Mouse (Mus musculus): ENCODE measurements around the gene Dpf1. TPM values are rescaled to one million over a fixed set of nuclear protein-coding genes. Genes with fewer than 3 reads are reported as not detected.

The Dpf1 gene
- total and polyA plus RNA-seq, 2 experiments from 2014 or later = 0.61 TPM; not detected in 1

- Histone ChIP-seq H3K27ac (ENCODE audit: low read depth) (peak overlapping the region; percentile 64), H3K9ac (replicated peaks; ENCODE audit: low read depth, low read length) (no peak overlapping the region), H3K4me3 (ENCODE audit: low read depth, low read length) (no peak overlapping the region), H3K4me2 (ENCODE audit: low read depth, low read length) (peak overlapping the region; percentile 22; the same call in 1 of the 2 replicates), H3K9me3 (replicated peaks; ENCODE audit: control insufficient read depth, low read length) (no peaks in the 10 kb centered on the region), H3K4me1 (ENCODE audit: control insufficient read depth, insufficient read depth) (peaks cover 15% of the 10 kb centered on the region; the same call in 1 of the 2 replicates), H3K36me3 (replicated peaks; ENCODE audit: control insufficient read depth, insufficient read depth, low read length) (no peaks in the 10 kb centered on the region), H3K27me3 (ENCODE audit: control insufficient read depth, insufficient read depth, low read length) (0 out of 2 replicates have a peak, but pooled peaks cover 1% of the 10 kb centered on the region)
- peak; percentile 41 for DNase-seq (ENCODE audit: low spot score)
- TF ChIP-seq CTCF (IDR thresholded peaks at IDR 0.05; ENCODE audit: low read depth) (no peak), EP300 (IDR thresholded peaks at IDR 0.05; ENCODE audit: low read depth) (no peak)
- ATAC-seq (ENCODE audit: insufficient read depth, low read depth) = peak; percentile 4; the same call in 1 of the 2 replicates
- 28% methylated on average over 8 of the region's 8 CpGs for WGBS
Measured at GRCm38 (mm10) chr7:29292458-29293098, 11.2 kb upstream of the Dpf1 start.

- Histone ChIP-seq H3K27me3 (ENCODE audit: control insufficient read depth, insufficient read depth, low read length) (peaks cover 9% of the 10 kb centered on the region; the same call in 1 of the 2 replicates), H3K9ac (replicated peaks; ENCODE audit: low read depth, low read length) (no peak overlapping the region), H3K4me1 (ENCODE audit: control insufficient read depth, insufficient read depth) (peaks cover 15% of the 10 kb centered on the region; the same call in 1 of the 2 replicates), H3K27ac (ENCODE audit: low read depth) (peak overlapping the region; percentile 64), H3K4me3 (ENCODE audit: low read depth, low read length) (no peak overlapping the region), H3K9me3 (replicated peaks; ENCODE audit: control insufficient read depth, low read length) (no peaks in the 10 kb centered on the region), H3K4me2 (ENCODE audit: low read depth, low read length) (no peak overlapping the region), H3K36me3 (replicated peaks; ENCODE audit: control insufficient read depth, insufficient read depth, low read length) (no peaks in the 10 kb centered on the region)
- WGBS = 52% methylated on average over 19 of the region's 19 CpGs
- TF ChIP-seq CTCF (IDR thresholded peaks at IDR 0.05; ENCODE audit: low read depth) = no peak
- 0 out of 2 replicates have a peak, but pooled peaks have one; percentile 36 for TF ChIP-seq EP300 (IDR thresholded peaks at IDR 0.05; ENCODE audit: low read depth)
- ATAC-seq (ENCODE audit: insufficient read depth, low read depth) = peak; percentile 39
- DNase-seq (ENCODE audit: low spot score) = peak; percentile 28
Measured at GRCm38 (mm10) chr7:29293131-29294065, 10.4 kb upstream of the Dpf1 start.

GRCm38 (mm10) chr7:29294111-29294761 lies 9.5 kb upstream of the Dpf1 start:
- WGBS = 79% methylated on average over 13 of the region's 13 CpGs
- Histone ChIP-seq H3K4me3 (ENCODE audit: low read depth, low read length) (no peak overlapping the region), H3K27ac (ENCODE audit: low read depth) (no peak overlapping the region), H3K9ac (replicated peaks; ENCODE audit: low read depth, low read length) (no peak overlapping the region), H3K4me1 (ENCODE audit: control insufficient read depth, insufficient read depth) (peaks cover 9% of the 10 kb centered on the region; the same call in 1 of the 2 replicates), H3K4me2 (ENCODE audit: low read depth, low read length) (no peak overlapping the region), H3K9me3 (replicated peaks; ENCODE audit: control insufficient read depth, low read length) (no peaks in the 10 kb centered on the region), H3K27me3 (ENCODE audit: control insufficient read depth, insufficient read depth, low read length) (peaks cover 10% of the 10 kb centered on the region; the same call in 1 of the 2 replicates), H3K36me3 (replicated peaks; ENCODE audit: control insufficient read depth, insufficient read depth, low read length) (no peaks in the 10 kb centered on the region)
- no peak for ATAC-seq (ENCODE audit: insufficient read depth, low read depth)
- no peak for DNase-seq (ENCODE audit: low spot score)
- no peak for TF ChIP-seq CTCF (IDR thresholded peaks at IDR 0.05; ENCODE audit: low read depth)
- no peak for TF ChIP-seq EP300 (IDR thresholded peaks at IDR 0.05; ENCODE audit: low read depth)

GRCm38 (mm10) chr7:29295861-29296647 lies 7.7 kb upstream of the Dpf1 start:
- ATAC-seq (ENCODE audit: insufficient read depth, low read depth) = no peak
- no peak overlapping the region for H3K4me3 ChIP-seq (ENCODE audit: low read depth, low read length)
- H3K9me3 ChIP-seq (replicated peaks; ENCODE audit: control insufficient read depth, low read length) = no peaks in the 10 kb centered on the region
- DNase-seq (ENCODE audit: low spot score) = no peak
- H3K4me1 ChIP-seq (ENCODE audit: control insufficient read depth, insufficient read depth) = peaks cover 9% of the 10 kb centered on the region; the same call in 1 of the 2 replicates
- TF ChIP-seq EP300 (IDR thresholded peaks at IDR 0.05; ENCODE audit: low read depth) (no peak), CTCF (IDR thresholded peaks at IDR 0.05; ENCODE audit: low read depth) (no peak)
- H3K27ac ChIP-seq (ENCODE audit: low read depth) = no peak overlapping the region
- no peak overlapping the region for H3K4me2 ChIP-seq (ENCODE audit: low read depth, low read length)
- no peak overlapping the region for H3K9ac ChIP-seq (replicated peaks; ENCODE audit: low read depth, low read length)
- peaks cover 10% of the 10 kb centered on the region; the same call in 1 of the 2 replicates for H3K27me3 ChIP-seq (ENCODE audit: control insufficient read depth, insufficient read depth, low read length)
- WGBS = 70% methylated on average over 24 of the region's 24 CpGs
- no peaks in the 10 kb centered on the region for H3K36me3 ChIP-seq (replicated peaks; ENCODE audit: control insufficient read depth, insufficient read depth, low read length)

Data from heart, postnatal 0 days (tissue).